Mouse (Mus musculus) embryo, embryonic 11.5 days (tissue): Measurements from ENCODE around the gene Insm1.

Experiments
- DNase-seq: peaks from one replicate; pipeline ENCODE4 v3.0.0-alpha.2; 2012; ENCODE audit warnings: low read depth, low spot score

The Insm1 gene

DNA sequence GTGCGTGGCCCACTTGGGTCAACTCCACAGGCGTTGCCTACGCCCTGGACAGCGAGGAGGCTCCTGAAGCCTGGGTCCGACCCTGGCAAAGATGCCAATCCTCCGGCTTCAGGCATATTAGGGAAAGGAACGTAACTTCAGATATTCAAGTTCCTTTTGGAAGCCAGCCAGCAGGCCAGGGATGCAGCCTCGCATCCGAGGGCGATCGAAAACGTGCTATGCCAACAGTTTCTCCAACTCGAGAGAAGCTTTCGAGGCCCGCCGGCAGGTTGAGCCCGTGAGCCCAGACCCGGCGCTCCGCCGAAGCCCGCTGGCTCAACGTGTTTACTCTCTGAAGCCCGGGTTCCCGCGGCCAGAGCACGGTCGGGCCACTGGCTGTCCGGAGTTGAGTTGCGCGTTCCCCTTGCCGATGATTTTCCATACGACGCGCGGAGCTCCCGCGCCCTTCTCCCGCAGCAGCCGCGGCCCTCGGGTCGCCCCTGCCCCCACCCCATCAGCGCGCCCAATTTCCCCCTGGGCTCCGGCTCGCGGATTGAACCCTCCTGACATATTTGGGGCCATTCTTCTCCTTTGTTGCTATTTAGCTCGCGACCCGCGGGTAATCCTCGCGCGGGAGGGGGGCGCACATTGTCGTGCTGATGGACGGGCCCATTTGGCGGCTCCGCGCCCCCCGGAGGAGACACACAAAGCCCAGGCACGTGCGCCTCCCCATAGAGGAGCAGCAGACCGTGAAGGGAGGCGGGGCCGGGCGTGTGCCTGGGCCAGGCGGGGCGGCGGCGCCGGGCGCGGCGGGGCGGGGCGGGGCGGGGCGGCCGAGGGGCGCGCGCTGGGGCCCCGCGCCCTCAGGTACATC, at the start of gene Insm1:
Insm1 (plus strand) TSS at position 846 of the 853 bp plus-strand sequence.
- peak; percentile 39 for DNase-seq

- no peak for DNase-seq
Measured at GRCm38 (mm10) chr2:146172106-146172505, 49.6 kb upstream of the Insm1 start.

GRCm38 (mm10) chr2:146174173-146174572, 47.5 kb upstream of the Insm1 start:
- DNase-seq: no peak

GRCm38 (mm10) chr2:146178718-146179117, 43.0 kb upstream of the Insm1 start:
- no peak for DNase-seq

DNA sequence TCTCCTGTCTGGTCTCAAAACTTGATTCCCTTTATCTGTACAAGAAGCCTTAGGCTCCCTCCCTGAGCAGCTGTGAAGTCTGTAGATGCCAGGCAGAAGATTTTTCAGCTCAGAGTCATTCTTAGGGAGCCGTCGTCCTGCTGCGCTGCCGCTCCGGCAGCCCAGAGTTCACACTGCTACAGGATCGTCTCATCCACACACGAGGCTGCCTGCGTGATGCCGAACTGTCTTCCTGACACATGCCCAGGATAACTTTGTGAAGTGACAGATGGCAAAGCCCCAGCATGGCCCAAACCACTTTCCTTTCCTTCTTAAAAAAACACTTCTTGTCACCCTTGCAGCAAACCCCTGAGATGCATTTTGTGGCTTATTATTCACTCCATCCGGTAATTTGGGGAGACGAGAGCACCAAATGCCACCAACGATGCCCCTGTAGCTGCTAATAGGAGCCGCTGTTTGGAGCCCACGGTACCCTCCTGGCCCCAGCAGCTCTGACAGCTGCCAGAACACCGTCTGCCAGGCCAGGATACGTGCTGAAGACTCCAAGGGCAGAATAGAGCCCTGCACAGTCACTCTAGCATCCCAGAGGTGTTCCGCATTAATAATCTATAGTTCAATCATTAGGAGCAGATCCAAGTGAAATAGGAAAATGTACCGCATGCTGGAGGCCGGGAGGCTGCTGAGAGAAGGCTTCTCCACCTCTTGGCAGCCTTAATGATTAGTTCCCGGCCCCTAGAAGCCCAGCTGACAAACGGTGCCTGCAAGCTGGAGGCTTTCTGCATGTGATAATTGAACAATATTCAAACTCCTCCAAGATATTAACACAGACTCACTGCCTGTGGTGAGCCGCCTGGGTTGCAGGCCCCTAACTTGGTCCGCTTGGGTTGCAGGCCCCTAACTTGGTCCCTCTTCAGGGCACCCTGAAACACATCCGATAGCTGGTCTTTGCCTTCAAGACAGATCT, 37.6 kb upstream of the Insm1 start:
- no peak for DNase-seq

DNA sequence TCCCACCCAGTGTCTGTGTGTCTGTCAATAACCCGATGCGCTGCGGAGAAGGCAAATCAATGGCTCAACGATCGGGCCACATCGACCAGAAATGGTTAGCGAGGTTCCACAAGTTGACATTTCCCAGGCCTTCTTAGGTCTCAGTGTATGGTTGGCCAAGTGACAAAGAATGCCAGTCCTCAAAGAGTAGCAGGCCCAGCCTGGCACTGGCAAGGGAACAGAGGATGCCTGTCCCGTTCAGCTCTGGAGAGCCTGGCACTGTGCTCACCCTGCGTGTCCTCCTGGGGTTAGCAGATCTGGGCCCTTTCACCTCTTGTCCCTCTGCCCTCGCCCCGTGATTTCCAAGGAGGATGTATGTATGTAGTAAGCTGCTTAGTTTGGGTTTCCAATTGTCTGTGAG, 25.6 kb upstream of the Insm1 start:
- no peak for DNase-seq

DNA sequence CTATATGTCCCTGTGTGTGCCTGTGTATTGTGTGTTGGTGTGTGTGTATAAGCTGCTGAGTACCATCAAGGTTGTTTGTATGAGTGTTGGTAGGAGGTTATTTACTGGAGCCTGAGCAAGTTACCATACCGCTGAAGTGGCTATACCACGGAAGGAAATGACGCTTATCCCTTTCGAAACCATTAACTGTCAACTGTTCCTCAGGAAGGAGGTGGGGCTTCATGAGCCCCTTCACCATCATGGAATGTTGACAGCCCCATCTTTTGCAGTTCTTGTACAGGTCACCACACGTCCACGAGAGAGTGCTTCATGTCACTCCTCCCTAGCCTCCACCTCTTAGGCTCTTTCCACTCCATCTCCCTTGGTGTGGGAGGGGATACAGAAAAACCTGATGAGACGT, 23.8 kb upstream of the Insm1 start:
- no peak for DNase-seq

DNA sequence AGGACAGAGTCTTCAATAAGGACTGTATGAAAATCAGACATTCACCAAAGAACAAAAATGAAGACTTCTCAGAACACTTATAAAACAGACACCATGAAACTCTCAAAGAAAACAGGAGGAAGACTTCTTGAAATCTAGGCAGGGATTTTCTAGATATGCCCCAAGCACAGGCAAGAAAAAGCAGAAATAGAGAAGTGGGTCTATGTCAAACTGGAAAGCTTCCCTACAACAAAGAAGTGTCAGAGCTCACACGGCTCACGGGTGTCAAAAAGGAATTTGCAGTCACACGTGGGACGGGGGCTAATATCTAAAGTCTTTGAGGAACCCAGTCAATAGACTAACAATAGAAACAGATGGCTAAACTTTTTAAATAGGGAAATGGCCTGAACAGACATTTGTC, 10.8 kb upstream of the Insm1 start:
- DNase-seq: no peak

GRCm38 (mm10) chr2:146214715-146215114, 7.0 kb upstream of the Insm1 start:
- DNase-seq: peak; percentile 26

DNA sequence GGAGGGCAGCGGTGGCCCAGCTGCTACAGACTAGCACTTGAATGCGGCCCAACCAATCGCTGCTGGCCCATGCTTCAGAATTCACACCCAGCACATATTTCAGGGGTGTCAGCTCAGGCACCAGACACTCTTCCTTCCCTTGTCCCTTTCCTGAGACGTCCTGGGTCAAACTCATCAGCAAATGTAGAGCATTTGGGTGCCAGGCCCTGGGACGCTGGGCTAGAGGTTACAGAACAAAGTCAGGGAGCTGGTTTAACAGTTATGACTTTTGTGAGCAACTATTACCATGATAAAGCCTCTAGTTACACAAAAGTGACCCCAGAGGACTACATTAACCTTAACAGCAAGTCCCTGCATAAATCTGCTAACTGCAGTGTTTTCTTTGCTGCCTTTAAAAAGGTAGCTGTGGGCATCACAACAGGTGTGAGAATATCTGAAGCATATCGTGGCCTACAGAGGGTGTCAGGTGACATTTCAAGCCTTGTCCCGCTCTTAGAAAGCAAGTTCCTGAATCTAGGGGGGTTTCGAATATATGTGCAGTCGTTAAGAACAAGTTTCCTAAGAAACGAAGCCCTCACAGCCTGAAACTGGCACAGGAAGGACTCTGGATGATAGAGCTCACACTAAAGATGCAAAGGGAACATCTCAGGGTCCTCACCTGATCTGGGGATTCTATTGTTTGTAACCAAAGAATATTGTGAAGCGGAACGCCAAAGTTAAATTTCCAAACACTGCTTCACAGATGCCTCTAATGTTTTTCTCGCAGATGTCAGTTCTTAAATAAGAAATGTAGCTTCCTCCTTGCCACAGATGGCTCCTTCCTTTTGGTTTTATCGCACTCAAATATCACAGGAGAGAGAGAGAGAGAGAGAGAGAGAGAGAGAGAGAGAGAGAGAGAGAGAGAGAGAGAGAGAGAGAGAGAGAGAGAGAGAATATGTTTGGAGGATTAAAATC, 5.3 kb upstream of the Insm1 start:
- DNase-seq: no peak

DNA sequence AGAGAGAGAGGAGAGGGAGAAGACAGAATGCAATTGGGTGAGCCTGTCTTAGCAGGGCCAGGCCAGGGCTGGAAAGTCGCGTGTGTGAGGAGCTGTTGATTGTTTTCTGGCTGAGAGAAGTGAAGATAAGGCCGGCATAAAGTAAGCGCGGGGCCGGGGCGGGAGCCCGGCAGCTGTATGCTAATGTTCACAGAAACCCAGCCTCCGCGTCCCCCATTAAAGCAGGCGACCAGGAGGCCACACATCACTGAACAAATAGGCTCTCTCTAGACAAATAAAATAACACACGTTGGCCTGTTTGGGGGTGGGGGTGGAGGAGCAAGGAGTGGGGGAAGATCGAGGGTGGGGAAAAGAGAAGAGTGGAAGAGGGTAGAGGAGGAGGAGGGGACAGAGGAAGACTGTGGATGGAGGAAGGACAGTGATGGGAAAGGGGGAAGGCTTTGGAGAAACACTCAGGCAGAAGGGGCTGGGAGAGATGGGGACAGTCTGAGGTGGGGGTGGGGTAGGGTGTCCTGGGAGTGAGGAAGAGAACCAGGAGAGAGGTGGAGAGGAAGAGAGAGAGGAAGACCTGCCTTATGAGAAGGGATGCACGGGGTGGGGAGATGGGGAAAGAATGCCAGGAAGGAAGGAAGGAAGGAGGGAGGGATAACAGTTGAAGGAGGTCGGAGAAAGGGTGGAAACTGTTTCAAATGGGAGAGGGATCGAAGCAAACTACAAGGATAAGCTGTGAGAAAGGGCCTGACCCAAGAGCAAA, 4.3 kb upstream of the Insm1 start:
- DNase-seq: peak; percentile 26

- peak; percentile 17 for DNase-seq
Measured at GRCm38 (mm10) chr2:146218161-146218691, 3.5 kb upstream of the Insm1 start.

DNA sequence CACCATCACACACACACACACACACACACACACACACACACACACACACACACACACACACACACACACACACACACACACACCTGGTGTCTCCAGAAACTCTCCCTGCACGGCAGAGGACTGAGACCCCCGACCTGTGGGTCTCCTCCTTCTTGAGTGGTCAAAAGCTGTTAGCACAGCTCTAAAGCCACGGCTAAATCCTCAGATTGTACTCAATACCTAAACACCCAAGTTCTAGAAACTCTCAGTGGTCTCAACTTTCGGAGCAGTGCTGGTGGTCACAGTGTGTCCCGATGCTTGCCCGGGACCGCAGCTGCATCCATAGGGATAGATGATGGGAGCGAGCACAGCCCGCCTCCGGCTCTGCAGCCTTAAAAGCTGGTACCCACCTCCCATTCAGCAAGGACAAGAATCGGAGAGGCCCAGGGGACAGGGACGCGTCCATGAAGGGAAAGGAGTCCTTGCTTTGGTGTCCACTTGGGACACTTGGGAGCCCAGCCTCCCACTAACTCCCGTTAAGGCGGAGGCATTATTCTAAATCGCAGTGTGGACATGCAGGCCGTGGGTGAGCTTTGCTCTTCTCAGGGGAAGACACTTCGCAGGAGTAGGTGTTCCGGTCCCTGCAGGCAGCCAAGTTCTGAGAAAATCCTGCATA, 2.7 kb upstream of the Insm1 start:
- no peak for DNase-seq

DNA sequence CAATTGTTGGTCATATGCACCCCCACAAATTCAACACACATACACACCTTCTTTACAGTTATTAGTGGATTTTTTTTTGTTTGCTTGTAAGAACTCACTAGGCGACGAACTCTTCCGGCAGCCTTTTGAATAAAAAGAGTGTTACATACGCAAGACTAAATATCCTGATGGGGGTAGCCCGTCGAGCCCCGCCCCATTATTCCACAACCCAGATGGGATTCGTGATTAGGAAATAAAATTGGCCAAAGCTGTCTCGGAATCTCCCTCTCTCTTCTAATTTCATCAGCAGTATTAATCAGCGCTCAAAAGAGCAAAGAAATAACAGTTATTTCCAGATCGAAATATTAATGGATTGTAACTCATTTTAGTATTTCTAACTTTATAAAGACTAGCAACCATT, 1.9 kb upstream of the Insm1 start:
- DNase-seq: no peak

DNA sequence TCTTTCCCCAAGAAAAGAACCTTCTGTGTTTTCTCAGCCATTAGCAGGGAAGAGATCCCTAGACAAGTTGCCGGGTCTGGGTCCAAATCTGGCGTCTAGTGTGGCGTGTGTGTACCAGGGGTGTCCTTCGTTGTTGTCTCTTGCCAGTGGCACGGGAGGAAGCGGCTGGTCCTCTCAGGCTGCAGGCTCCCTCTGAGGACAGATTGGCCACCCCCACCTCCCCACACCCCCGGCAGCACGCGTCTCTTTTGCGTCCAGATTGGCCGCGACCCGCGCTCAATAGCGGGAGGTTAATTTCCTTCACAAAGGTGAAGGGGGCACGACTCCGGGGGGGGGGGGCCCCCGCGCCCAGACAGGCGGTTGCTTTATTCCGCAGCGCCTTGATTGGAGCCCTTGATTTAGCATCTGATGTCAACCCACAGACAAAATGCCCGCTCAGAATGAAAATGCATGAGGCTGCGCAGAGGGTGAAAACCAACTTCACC, 1.1 kb upstream of the Insm1 start:
- no peak for DNase-seq

- peak; percentile 36 for DNase-seq
Measured at GRCm38 (mm10) chr2:146221929-146222278, 183 bp downstream of the Insm1 start.

GRCm38 (mm10) chr2:146222279-146223175, 806 bp downstream of the Insm1 start:
- no peak for DNase-seq

DNA sequence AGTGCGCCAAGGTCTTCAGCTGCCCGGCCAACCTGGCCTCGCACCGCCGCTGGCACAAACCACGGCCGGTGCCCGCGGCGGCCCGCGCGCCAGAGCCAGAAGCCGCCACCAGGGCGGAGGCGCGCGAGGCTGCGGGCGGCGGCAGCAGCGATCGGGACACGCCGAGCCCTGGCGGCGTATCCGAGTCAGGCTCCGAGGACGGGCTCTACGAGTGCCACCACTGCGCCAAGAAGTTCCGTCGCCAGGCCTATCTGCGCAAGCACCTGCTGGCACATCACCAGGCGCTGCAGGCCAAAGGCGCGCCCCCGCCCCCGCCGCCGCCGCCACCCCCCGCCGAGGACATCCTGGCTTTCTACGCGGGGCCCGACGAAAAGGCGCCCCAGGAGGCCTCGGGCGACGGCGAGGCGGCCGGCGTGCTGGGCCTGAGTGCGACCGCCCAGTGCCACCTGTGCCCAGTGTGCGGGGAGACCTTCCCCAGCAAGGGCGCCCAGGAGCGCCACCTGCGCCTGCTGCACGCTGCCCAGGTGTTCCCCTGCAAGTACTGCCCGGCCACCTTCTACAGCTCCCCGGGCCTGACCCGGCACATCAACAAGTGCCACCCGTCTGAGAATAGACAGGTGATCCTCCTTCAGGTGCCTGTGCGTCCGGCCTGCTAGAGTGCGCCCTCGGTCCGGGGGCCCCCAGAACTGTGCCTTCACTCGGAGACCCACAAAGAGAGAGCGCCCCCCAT, 1.6 kb downstream of the Insm1 start:
- DNase-seq: no peak
